Mouse (Mus musculus): ENCODE results near the gene Vamp4.

Vamp4 gene

GRCm38 (mm10) chr1:162570260-162570748, at the start of gene Vamp4:
Gene Vamp4, plus strand, starts transcription at chr1:162570515.
- DNase-seq (ENCODE audit: low spot score): peak; percentile 98

- no peak for DNase-seq (ENCODE audit: low spot score)
These were observed 40.7 kb upstream of the Vamp4 start for GRCm38 (mm10) chr1:162529651-162530050.

- DNase-seq (ENCODE audit: low spot score): peak; percentile 21
These were observed 39.6 kb upstream of the Vamp4 start for GRCm38 (mm10) chr1:162530666-162531065.

DNA sequence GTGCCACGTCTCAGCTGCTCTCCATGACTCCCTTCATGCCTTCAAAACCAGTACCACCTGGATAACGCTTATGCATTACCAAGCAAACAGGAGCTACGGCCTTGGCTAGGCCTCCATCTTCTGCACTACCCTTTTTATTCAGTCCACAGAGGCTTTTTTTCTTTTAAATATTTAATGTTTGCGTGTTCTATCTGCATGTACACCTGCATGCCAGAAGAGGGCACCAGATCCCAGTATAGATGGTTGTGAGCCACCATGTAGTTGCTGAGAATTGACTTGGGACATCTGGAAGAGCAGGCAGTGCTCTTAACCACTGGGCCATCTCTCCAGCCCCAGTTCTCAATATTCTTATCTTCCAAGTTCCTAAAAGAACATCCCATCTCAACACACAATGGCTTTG, 38.7 kb upstream of the Vamp4 start:
- DNase-seq (ENCODE audit: low spot score): no peak

GRCm38 (mm10) chr1:162532330-162532729, 38.0 kb upstream of the Vamp4 start:
- peak; percentile 14 for DNase-seq (ENCODE audit: low spot score)

- no peak for DNase-seq (ENCODE audit: low spot score)
These were observed 36.4 kb upstream of the Vamp4 start for GRCm38 (mm10) chr1:162533766-162534560.

- no peak for DNase-seq (ENCODE audit: low spot score)
These were observed 27.1 kb upstream of the Vamp4 start for GRCm38 (mm10) chr1:162543231-162543630.

DNA sequence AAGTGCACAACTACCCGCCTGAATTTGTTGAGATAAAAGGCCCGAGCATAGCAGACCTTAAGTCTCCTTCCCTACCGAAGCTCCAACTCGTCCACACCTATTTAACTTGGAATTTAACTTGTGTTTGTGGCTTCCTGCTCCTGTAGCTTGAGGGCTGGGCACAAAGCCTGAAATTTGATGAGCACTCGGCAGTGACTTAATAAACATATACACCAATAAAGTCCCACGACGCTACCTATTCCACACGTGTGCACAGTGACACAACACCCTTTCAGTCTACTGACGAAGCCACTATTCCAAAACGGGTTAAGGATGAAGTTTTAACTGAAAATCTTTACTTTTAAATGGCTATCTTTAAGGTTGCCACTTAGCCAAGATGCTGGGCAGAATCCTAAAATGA, 22.7 kb upstream of the Vamp4 start:
- no peak for DNase-seq (ENCODE audit: low spot score)

GRCm38 (mm10) chr1:162548016-162548916, 22.0 kb upstream of the Vamp4 start, which contains the start of gene Mettl13:
Gene Mettl13, minus strand, starts transcription at chr1:162548551.
- peak; percentile 98 for DNase-seq (ENCODE audit: low spot score)

- no peak for DNase-seq (ENCODE audit: low spot score)
These were observed 21.2 kb upstream of the Vamp4 start for GRCm38 (mm10) chr1:162548917-162549613.

GRCm38 (mm10) chr1:162549615-162550283, 20.6 kb upstream of the Vamp4 start:
- DNase-seq (ENCODE audit: low spot score): peak; percentile 68

- no peak for DNase-seq (ENCODE audit: low spot score)
These were observed 17.4 kb upstream of the Vamp4 start for GRCm38 (mm10) chr1:162552956-162553355.

- DNase-seq (ENCODE audit: low spot score): no peak
These were observed 16.1 kb upstream of the Vamp4 start for GRCm38 (mm10) chr1:162554193-162554592.

GRCm38 (mm10) chr1:162563236-162563635, 7.1 kb upstream of the Vamp4 start:
- DNase-seq (ENCODE audit: low spot score): no peak

DNA sequence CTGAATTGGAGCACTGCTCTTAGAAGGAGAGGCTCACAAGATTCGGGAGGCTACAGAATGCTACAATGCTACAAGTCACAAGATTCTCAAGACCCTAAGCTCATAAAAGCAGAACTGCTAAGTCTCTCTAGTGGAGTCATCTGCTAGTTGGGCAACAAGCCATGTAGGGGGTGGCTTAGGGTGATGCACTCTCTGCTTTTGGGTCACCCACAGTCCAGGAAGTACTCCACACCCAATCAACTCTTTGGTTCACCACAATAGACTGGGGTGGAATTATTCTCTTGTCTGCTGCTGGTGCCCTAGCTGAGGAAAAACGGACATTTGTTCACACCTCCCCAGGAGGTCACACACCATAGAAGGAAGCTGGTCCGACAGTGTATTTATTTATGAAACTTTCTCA, 5.3 kb upstream of the Vamp4 start:
- no peak for DNase-seq (ENCODE audit: low spot score)

DNA sequence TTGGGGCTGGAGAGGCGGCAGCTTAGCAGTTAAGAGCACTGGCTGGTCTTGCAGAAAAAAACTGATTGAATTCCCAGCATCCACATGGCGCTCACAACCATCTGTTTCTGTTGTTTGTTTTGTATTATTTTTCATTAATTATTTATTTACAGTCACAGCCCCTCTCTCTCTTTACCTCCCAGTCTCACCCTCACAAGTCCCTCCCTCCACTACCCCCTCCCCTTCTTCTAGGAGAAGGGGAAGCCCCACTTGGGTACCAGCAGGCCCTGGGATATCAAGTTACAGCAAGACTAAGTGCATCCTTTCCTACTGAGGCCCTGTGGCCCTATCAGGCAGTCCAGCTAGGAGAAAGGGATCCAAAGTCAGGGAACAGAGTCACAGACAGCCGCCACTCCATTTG, 3.0 kb upstream of the Vamp4 start:
- peak; percentile 59 for DNase-seq (ENCODE audit: low spot score)

- peak; percentile 54 for DNase-seq (ENCODE audit: low spot score)
These were observed 751 bp downstream of the Vamp4 start for GRCm38 (mm10) chr1:162570931-162571601.

GRCm38 (mm10) chr1:162575098-162575497, 4.8 kb downstream of the Vamp4 start:
- no peak for DNase-seq (ENCODE audit: low spot score)

DNA sequence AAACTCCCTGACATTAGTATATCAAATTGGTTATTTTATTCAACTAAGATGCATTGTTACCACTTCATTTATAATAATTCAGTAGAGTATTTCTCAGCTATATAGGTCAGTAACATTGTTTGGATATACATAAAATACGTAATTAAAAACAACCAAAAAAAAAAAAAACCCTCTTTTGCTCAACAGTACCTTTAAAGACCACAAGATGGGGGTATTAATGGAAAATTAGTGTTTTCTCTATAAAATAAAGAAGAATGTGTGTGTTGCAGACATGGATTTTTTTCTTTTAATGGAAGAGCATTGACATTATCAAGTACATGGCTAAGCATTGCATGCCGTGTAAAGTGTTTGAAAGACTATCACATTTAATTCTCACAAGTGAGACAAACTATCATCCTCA, 12.6 kb downstream of the Vamp4 start:
- no peak for DNase-seq (ENCODE audit: low spot score)

DNA sequence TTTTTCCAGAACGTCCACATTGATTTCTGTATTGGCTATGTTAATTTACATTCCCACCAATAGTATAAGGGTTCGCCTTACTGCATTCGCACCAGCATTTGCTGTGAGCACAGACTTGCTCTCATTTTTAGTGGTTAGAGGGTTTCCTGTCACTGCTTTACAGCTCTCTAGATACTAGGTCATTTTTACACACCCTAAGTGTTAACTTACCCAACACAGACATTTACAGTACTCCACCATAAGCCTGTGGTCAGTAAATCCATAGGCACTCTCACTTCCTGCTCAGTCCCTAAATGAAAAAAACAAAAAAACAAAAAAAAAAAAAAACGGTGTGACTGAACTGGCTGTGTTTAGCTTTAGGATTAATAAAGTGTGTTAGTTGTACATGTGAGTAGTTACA, 16.0 kb downstream of the Vamp4 start:
- DNase-seq (ENCODE audit: low spot score): no peak

GRCm38 (mm10) chr1:162588606-162589005, 18.3 kb downstream of the Vamp4 start:
- no peak for DNase-seq (ENCODE audit: low spot score)
